Mouse (Mus musculus): ENCODE data around the gene Wipf2.

DNA sequence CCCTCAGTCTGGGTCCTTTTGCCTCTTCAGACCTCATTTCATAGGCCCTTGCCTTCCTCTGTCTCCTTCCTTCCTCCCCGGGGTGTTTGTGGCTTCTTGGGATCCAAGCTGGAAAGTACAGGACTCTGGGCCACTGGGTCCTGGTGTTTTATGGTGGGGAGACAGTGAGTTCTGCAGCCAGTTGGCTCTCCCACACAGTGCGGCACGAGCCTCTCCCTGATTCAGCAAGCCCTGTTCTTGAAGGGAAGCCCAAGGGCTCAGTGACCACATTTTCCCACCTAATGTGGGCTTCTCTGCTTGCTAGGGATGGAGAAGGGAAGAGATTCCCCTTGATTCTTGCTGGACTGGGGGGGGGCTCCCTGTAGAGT is 79.1 kb downstream of the Wipf2 start:
- TF ChIP-seq CTCF (IDR thresholded peaks at IDR 0.05; ENCODE audit: control insufficient read depth, insufficient read depth, low read length), result no peak
- no peak for TF ChIP-seq POLR2A (IDR thresholded peaks at IDR 0.05; ENCODE audit: borderline replicate concordance, control insufficient read depth, low read depth, low read length)
